Mouse (Mus musculus) forebrain, embryonic 14.5 days (tissue): ENCODE measurements around the gene Hoxa10. TPM values are rescaled to one million over a fixed set of nuclear protein-coding genes. Genes with fewer than 3 reads are reported as not detected.

Experiments used
- ATAC-seq: fragments of 200-750 bp; cut with Nextera tagmentation; 2 replicates; pipeline ENCODE4 v1.8.0; 2017; ENCODE audit warnings: mild to moderate bottlenecking, moderate library complexity
- DNase-seq: peaks from one replicate; pipeline ENCODE4 v3.0.0-alpha.2; 2015; ENCODE audit warnings: low spot score
- H3K27ac ChIP-seq: fragments of 300-500 bp; sonication (generic); 2 replicates; pipeline ENCODE4 v1.5.1; 2014; ENCODE audit warnings: low read depth, mild to moderate bottlenecking, control low read depth, low read length, moderate library complexity
- H3K27me3 ChIP-seq: fragments of 300-500 bp; sonication (generic); replicated peaks from 2 replicates; pipeline ENCODE4 v1.6.1; 2014; ENCODE audit warnings: low read length, control low read depth, mixed read lengths; ENCODE audit not compliant: control insufficient read depth, insufficient read depth
- H3K36me3 ChIP-seq: fragments of 300-500 bp; sonication (generic); 2 replicates; pipeline ENCODE4 v1.6.1; 2014; ENCODE audit warnings: low read length, control low read depth; ENCODE audit not compliant: control insufficient read depth, insufficient read depth
- H3K4me1 ChIP-seq: fragments of 300-500 bp; sonication (generic); 2 replicates; pipeline ENCODE4 v1.6.1; 2014; ENCODE audit warnings: antibody characterized with exemption, low read length, control low read depth; ENCODE audit not compliant: control insufficient read depth, insufficient read depth
- H3K4me2 ChIP-seq: fragments of 300-500 bp; sonication (generic); 2 replicates; pipeline ENCODE4 v1.6.1; 2014; ENCODE audit warnings: mild to moderate bottlenecking, control low read depth, low read length
- H3K4me3 ChIP-seq: fragments of 300-500 bp; sonication (generic); 2 replicates; pipeline ENCODE4 v1.5.1; 2014; ENCODE audit warnings: low read depth, low read length, control low read depth
- H3K9ac ChIP-seq: fragments of 300-500 bp; sonication (generic); 2 replicates; pipeline ENCODE4 v1.6.1; 2014; ENCODE audit warnings: mild to moderate bottlenecking, low read length, control low read depth, moderate library complexity
- H3K9me3 ChIP-seq: fragments of 300-500 bp; sonication (generic); replicated peaks from 2 replicates; pipeline ENCODE4 v1.6.1; 2016; ENCODE audit warnings: low read length, control low read depth, mixed read lengths; ENCODE audit not compliant: control insufficient read depth
- WGBS: fragments of 180-500 bp; shearing (Covaris S2); extraction: QIAGEN DNeasy Blood & Tissue Kit; methylation state at CpG from one replicate; pipeline ENCODE4 v1.1.7; 2014; 5-methylcytosine and 5-hydroxymethylcytosine counted together
- polyA plus RNA-seq: library from polyadenylated mRNA; unstranded; fragments of >200 nt; fragmentation: Nextera tagmentation; extraction: Ambion mirVana; gene quantifications from 2 replicates; pipeline ENCODE4 v1.2.1, GENCODE M21; 2014

Gene Hoxa10
- polyA plus RNA-seq, 1 experiment from 2014 or later: not detected

DNA sequence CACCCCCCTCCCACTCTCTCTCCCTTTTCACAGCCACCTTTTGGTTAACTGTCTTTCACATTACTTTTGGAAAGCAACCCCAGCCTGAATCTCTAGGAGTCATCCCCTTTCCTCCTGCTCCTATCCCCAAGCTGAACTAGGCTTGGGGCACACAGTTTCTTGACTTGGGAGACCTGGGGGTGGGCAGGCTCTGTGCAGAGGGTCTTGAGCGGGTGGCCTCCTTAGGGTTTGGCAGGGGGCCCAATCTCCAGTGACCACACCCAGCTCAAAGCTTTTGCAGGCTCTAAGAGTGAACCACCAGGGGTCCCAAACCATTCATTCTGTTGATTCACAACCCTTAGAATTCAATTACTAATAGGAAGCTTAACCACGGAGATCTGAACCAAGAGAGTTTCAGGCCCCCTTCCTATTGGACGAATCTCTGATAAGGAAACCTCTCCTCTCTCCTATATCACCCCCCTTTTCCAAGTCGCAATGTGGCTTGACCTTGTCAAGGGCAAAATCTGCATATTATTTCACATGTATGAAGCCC lies 2.2 kb upstream of the Hoxa10 start:
- Histone ChIP-seq H3K36me3 (no peaks in the 10 kb centered on the region), H3K4me3 (no peak overlapping the region), H3K9ac (no peak overlapping the region), H3K27me3 (peaks cover 96% of the 10 kb centered on the region), H3K27ac (no peak overlapping the region), H3K9me3 (no peaks in the 10 kb centered on the region), H3K4me2 (no peak overlapping the region), H3K4me1 (no peaks in the 10 kb centered on the region)
- DNase-seq (no peak), ATAC-seq (no peak)
- WGBS: 3% methylated on average over 4 of the region's 4 CpGs

DNA sequence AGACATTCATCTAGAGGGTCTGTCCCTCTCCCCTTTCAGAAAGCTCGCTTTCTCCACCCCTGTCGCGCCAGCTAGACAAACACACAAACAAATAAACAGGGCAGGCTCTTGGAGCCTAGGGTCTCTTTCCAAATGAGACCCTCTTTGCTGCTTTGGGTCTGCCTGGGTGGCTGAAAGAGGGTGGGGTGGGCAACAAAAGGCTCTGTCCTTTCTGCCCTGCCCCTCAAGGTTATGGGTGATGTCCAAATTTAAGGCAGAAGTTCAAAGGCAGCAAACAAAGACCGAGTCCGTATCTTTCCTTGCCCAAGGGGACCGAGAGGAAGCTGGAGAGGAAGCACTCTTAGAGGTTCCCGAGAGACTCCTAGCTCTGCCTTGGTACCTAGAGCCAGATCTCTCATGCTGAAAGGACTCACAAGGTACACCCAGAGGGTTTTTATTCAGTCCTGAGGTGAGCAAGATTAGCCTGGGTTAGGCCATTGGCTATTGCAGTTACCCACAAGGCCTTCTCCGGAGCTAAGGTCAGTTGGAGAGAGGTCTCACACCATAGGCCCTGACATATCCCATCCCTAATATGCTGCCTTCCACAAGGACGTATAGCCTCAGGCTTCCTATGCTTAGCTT lies 457 bp upstream of the Hoxa10 start:
- no peak overlapping the region for H3K9ac ChIP-seq
- H3K27me3 ChIP-seq: peaks cover 97% of the 10 kb centered on the region
- H3K4me2 ChIP-seq: no peak overlapping the region
- no peaks in the 10 kb centered on the region for H3K9me3 ChIP-seq
- no peaks in the 10 kb centered on the region for H3K36me3 ChIP-seq
- ATAC-seq (no peak), DNase-seq (no peak)
- H3K4me3 ChIP-seq: no peak overlapping the region
- H3K27ac ChIP-seq: no peak overlapping the region
- WGBS: 5% methylated on average over 9 of the region's 9 CpGs
- H3K4me1 ChIP-seq: no peaks in the 10 kb centered on the region

DNA sequence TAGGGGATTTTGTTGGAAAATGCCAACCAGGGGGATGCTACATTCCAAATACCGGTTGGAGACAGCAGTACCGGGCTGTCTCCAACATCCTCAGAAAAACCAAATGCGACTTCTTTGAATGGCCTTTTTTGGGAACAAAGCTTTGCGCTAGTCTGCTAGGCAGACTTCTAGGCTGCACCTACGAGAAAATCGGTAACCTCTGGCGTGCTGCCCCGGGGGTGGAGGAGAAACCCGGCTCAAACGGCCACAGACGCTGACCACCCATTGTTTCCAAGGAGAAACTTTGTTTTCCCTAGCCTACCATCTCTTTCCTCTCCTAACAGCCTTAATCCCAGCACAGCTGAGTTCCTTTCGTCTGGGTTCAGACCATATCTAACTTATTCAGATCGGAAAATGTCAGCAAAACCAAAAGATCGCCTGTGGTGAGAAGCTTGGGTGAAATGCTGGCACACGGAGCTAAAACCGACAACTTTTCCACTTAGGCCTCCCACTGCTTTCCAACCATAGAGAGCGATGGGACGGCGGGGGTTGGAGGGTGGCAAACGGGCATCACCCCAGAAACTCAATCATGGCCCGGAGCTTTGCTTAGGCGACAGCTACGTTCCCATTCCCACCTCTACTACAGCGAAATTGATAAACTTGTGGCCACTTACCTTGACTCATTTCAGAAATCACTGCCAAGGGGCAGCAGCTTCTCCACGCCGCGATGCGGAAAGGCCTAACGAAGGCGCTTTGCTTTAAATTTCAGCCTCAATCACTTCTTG lies 847 bp downstream of the Hoxa10 start:
- H3K4me3 ChIP-seq: no peak overlapping the region
- H3K27me3 ChIP-seq: peaks cover 97% of the 10 kb centered on the region
- DNase-seq (no peak), ATAC-seq (no peak)
- H3K27ac ChIP-seq: no peak overlapping the region
- H3K36me3 ChIP-seq: no peaks in the 10 kb centered on the region
- H3K4me1 ChIP-seq: no peaks in the 10 kb centered on the region
- WGBS: 2% methylated on average over 30 of the region's 30 CpGs
- H3K9me3 ChIP-seq: no peaks in the 10 kb centered on the region
- H3K4me2 ChIP-seq: no peak overlapping the region
- no peak overlapping the region for H3K9ac ChIP-seq

DNA sequence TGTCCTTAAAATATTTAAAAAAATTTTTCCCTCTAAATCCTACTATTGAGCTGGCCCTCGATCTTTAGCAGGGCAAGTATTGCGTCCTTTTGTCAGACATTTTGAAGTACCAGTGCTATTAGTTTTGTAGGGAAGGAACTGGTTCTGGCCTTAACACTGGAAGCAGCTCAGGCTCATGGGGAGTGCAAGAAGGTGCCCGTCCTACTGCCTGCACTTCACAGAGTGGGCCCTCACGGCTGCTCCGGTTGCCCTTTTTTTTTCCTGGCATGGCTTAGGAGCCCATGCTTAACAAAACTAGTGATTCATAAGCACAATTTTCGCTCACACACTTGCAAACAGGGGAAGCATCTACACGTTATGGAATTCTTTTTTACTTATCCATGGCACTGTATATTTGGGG lies 1.7 kb downstream of the Hoxa10 start:
- Histone ChIP-seq H3K4me1 (no peaks in the 10 kb centered on the region), H3K4me2 (no peak overlapping the region), H3K36me3 (no peaks in the 10 kb centered on the region), H3K27me3 (peaks cover 97% of the 10 kb centered on the region), H3K4me3 (no peak overlapping the region), H3K9me3 (no peaks in the 10 kb centered on the region), H3K9ac (no peak overlapping the region), H3K27ac (no peak overlapping the region)
- ATAC-seq (no peak), DNase-seq (no peak)
- 3% methylated on average over 7 of the region's 7 CpGs for WGBS

DNA sequence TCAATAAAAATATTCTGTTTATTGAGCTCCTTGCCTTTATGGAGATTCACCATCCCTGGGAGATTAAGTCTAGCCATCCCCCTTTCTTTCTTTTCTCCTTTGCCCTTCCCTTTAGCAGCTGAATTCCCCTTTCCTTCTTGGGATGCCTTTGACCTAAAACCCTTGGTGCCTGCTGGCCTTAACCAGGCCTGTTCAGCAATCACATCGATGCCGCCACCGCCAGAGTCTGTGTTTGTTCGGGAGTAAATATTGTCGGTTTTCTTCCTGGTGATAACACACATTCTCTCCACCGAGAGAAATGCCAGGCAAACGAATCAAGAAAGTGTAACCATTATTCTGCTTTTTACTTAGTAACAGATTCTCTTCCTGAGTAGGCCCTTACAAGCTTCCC lies 2.5 kb downstream of the Hoxa10 start:
- 3% methylated on average over 7 of the region's 7 CpGs for WGBS
- no peak for ATAC-seq

DNA sequence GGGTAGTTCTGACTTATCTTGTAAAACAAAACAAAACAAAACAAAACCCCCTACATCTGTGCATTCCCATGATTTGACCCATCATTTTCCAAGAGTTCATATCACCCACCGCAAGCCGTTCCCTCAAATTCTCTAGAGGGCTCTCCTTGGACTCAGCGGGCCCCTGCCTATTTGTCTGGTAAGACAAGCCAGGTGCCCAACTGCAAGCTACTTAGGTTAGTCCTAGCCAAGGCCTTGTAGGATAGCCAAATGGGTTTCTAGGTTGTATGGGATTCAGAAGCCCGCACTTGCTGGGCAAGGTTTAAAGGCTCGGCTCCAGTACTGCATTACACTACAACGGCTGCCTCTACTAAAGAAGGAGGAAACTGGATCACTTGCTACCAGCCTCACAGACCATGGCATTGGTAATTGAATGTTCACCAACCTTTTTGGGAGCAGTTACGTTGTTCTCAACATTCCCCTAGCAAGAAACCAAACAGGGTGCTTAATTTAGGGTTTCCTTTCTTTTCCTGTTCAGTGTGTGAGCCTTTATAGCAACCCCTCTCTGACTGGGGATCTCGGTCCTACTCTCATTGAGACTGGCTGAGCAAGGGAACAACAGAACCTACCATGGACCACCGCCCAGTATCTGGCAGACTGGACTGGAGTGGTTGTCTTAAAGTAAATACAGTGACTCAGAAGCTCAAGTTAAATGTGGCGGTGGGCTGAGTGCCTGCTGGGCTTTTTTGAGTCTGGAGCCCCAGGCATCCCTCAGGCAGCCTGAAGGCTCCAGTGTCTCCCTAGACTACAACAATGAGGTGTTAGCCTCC lies 3.1 kb downstream of the Hoxa10 start:
- ATAC-seq: no peak
- no peaks in the 10 kb centered on the region for H3K4me1 ChIP-seq
- H3K4me3 ChIP-seq: no peak overlapping the region
- no peaks in the 10 kb centered on the region for H3K9me3 ChIP-seq
- peaks cover 97% of the 10 kb centered on the region for H3K27me3 ChIP-seq
- H3K36me3 ChIP-seq: no peaks in the 10 kb centered on the region
- H3K4me2 ChIP-seq: no peak overlapping the region
- H3K9ac ChIP-seq: no peak overlapping the region
- H3K27ac ChIP-seq: no peak overlapping the region
- no peak for DNase-seq
- 6% methylated on average over 10 of the region's 10 CpGs for WGBS

More for the DNA sequence above, 2.5 kb downstream of the Hoxa10 start:
- H3K36me3 ChIP-seq: no peaks in the 10 kb centered on the region
- H3K4me1 ChIP-seq: no peaks in the 10 kb centered on the region
- DNase-seq: no peak
- H3K9ac ChIP-seq: no peak overlapping the region
- H3K27ac ChIP-seq: no peak overlapping the region
- H3K4me2 ChIP-seq: no peak overlapping the region
- no peak overlapping the region for H3K4me3 ChIP-seq
- peaks cover 97% of the 10 kb centered on the region for H3K27me3 ChIP-seq
- H3K9me3 ChIP-seq: no peaks in the 10 kb centered on the region

DNA sequence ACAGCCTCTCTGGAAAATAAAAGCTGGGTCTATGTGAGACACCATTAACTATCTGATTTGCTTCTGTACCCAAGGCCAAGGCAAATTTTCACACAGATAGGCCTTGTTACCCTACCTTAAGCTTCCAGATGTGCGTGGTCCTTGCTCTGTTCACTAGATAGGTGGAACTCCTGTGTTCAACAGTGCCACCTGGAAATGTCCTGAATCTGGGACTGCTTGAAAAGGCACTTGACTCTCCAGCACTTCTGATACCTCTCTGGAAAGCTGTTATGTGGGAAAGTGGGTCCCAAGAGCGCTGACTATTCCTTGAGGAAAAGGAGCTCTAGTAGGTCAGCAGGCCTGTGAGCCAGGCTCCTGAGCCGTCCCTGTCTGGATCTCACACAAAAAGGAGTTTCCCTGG lies 3.8 kb downstream of the Hoxa10 start:
- H3K4me2 ChIP-seq: no peak overlapping the region
- no peaks in the 10 kb centered on the region for H3K9me3 ChIP-seq
- no peak overlapping the region for H3K9ac ChIP-seq
- WGBS: 4% methylated on average over 3 of the region's 3 CpGs
- DNase-seq (no peak), ATAC-seq (no peak)
- H3K4me3 ChIP-seq: no peak overlapping the region
- H3K4me1 ChIP-seq: no peaks in the 10 kb centered on the region
- H3K27ac ChIP-seq: no peak overlapping the region
- H3K27me3 ChIP-seq: peaks cover 98% of the 10 kb centered on the region
- no peaks in the 10 kb centered on the region for H3K36me3 ChIP-seq

DNA sequence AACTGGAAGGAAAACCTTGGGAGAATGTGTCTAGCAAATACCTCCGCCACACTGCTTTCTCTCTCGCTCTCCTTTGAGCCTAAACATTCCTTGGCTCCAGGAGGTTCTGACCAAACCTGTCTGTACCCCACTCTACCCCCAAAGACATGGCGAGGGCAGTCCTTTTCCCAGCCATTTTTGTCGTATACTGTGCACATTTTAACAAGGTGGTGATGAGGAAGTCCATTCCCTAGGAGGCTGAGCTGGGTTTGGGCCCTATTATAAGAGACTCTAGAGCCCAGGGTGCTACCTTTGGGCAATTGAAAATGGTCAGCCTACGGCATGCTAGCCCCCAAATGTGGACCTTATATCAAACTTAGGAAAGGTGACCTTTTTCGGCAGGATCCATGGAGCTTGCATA lies 4.8 kb downstream of the Hoxa10 start:
- ATAC-seq: no peak
- 13% methylated on average over 6 of the region's 6 CpGs for WGBS

More for the DNA sequence above, 4.8 kb downstream of the Hoxa10 start:
- H3K27me3 ChIP-seq: peaks cover 94% of the 10 kb centered on the region
- no peaks in the 10 kb centered on the region for H3K4me1 ChIP-seq
- no peak overlapping the region for H3K4me2 ChIP-seq
- H3K9me3 ChIP-seq: no peaks in the 10 kb centered on the region
- no peak overlapping the region for H3K9ac ChIP-seq
- no peak overlapping the region for H3K27ac ChIP-seq
- H3K4me3 ChIP-seq: no peak overlapping the region
- no peaks in the 10 kb centered on the region for H3K36me3 ChIP-seq
- no peak for DNase-seq
